Mouse (Mus musculus) neural tube, embryonic 11.5 days (tissue): Measurements from ENCODE around the gene Armh3. TPM values are rescaled to one million over a fixed set of nuclear protein-coding genes. Genes with fewer than 3 reads are reported as not detected.

Experiments
- ATAC-seq: fragments of 200-750 bp; cut with Nextera tagmentation; 2 replicates; pipeline ENCODE4 v1.8.0; 2017; ENCODE audit warnings: moderate number of reproducible peaks, mild to moderate bottlenecking, moderate TSS enrichment, moderate library complexity; ENCODE audit not compliant: insufficient read depth, low FRiP score, low TSS enrichment
- DNase-seq: peaks from one replicate; pipeline ENCODE4 v3.0.0-alpha.2; 2015; ENCODE audit warnings: low spot score
- H3K27ac ChIP-seq: fragments of 300-500 bp; sonication (generic); 2 replicates; pipeline ENCODE4 v1.5.1; 2014; ENCODE audit warnings: low read depth, mild to moderate bottlenecking, low read length
- H3K27me3 ChIP-seq: fragments of 300-500 bp; sonication (generic); 2 replicates; pipeline ENCODE4 v1.6.1; 2014; ENCODE audit warnings: mild to moderate bottlenecking, low read length, mixed read lengths; ENCODE audit not compliant: control insufficient read depth, insufficient read depth
- H3K36me3 ChIP-seq: fragments of 300-500 bp; sonication (generic); 2 replicates; pipeline ENCODE4 v1.6.1; 2014; ENCODE audit warnings: mild to moderate bottlenecking, low read length, moderate library complexity, mixed read lengths; ENCODE audit not compliant: control insufficient read depth, insufficient read depth
- H3K4me1 ChIP-seq: fragments of 300-500 bp; sonication (generic); 2 replicates; pipeline ENCODE4 v1.6.1; 2014; ENCODE audit warnings: low read length, mixed read lengths; ENCODE audit not compliant: control insufficient read depth, insufficient read depth
- H3K4me2 ChIP-seq: fragments of 300-500 bp; sonication (generic); 2 replicates; pipeline ENCODE4 v1.6.1; 2014; ENCODE audit warnings: low read depth, mild to moderate bottlenecking, moderate library complexity
- H3K4me3 ChIP-seq: fragments of 300-500 bp; sonication (generic); 2 replicates; pipeline ENCODE4 v1.5.1; 2014; ENCODE audit warnings: low read depth, low read length
- H3K9ac ChIP-seq: fragments of 300-500 bp; sonication (generic); 2 replicates; pipeline ENCODE4 v1.6.1; 2014; ENCODE audit warnings: mild to moderate bottlenecking, low read length
- H3K9me3 ChIP-seq: fragments of 300-500 bp; sonication (generic); 2 replicates; pipeline ENCODE4 v1.6.1; 2016; ENCODE audit warnings: low read length; ENCODE audit not compliant: control insufficient read depth
- WGBS: fragments of 180-500 bp; shearing (Covaris S2); extraction: QIAGEN DNeasy Blood & Tissue Kit; methylation state at CpG from one replicate; pipeline ENCODE4 v1.1.7; 2014; 5-methylcytosine and 5-hydroxymethylcytosine counted together
- polyA plus RNA-seq: library from polyadenylated mRNA; unstranded; fragments of >200 nt; fragmentation: Nextera tagmentation; extraction: Ambion mirVana; gene quantifications from 2 replicates; pipeline ENCODE4 v1.2.1, GENCODE M21; 2014

Armh3 gene
- polyA plus RNA-seq, 1 experiment from 2014 or later: 17.9 TPM

- H3K27ac ChIP-seq: no peak overlapping the region
- no peaks in the 10 kb centered on the region for H3K9me3 ChIP-seq
- H3K4me2 ChIP-seq: no peak overlapping the region
- no peak for DNase-seq
- H3K4me1 ChIP-seq: no peaks in the 10 kb centered on the region
- H3K4me3 ChIP-seq: no peak overlapping the region
- ATAC-seq: no peak
- no peaks in the 10 kb centered on the region for H3K27me3 ChIP-seq
- H3K9ac ChIP-seq: no peak overlapping the region
- H3K36me3 ChIP-seq: no peaks in the 10 kb centered on the region
- 52% methylated on average over 5 of the region's 5 CpGs for WGBS
These were observed 85.3 kb downstream of the Armh3 start for GRCm38 (mm10) chr19:45913036-45913435.

GRCm38 (mm10) chr19:45912376-45912775, 85.9 kb downstream of the Armh3 start:
- Histone ChIP-seq H3K4me3 (no peak overlapping the region), H3K9ac (no peak overlapping the region), H3K4me1 (no peaks in the 10 kb centered on the region), H3K4me2 (no peak overlapping the region), H3K27ac (no peak overlapping the region), H3K27me3 (no peaks in the 10 kb centered on the region), H3K36me3 (no peaks in the 10 kb centered on the region), H3K9me3 (no peaks in the 10 kb centered on the region)
- ATAC-seq (no peak), DNase-seq (no peak)
- WGBS: 93% methylated on average over 6 of the region's 6 CpGs

GRCm38 (mm10) chr19:45911236-45912025, 86.9 kb downstream of the Armh3 start:
- Histone ChIP-seq H3K27me3 (no peaks in the 10 kb centered on the region), H3K4me1 (no peaks in the 10 kb centered on the region), H3K36me3 (no peaks in the 10 kb centered on the region), H3K4me2 (no peak overlapping the region), H3K9ac (no peak overlapping the region), H3K9me3 (no peaks in the 10 kb centered on the region), H3K27ac (no peak overlapping the region), H3K4me3 (no peak overlapping the region)
- ATAC-seq: no peak
- DNase-seq: no peak
- 90% methylated on average over 10 of the region's 10 CpGs for WGBS

GRCm38 (mm10) chr19:45908246-45908645, 90.0 kb downstream of the Armh3 start:
- ATAC-seq (no peak), DNase-seq (no peak)
- 91% methylated on average over 3 of the region's 3 CpGs for WGBS
- H3K27ac ChIP-seq: no peak overlapping the region
- no peak overlapping the region for H3K4me3 ChIP-seq
- H3K9ac ChIP-seq: no peak overlapping the region
- H3K27me3 ChIP-seq: no peaks in the 10 kb centered on the region
- no peaks in the 10 kb centered on the region for H3K36me3 ChIP-seq
- no peaks in the 10 kb centered on the region for H3K4me1 ChIP-seq
- H3K9me3 ChIP-seq: no peaks in the 10 kb centered on the region
- no peak overlapping the region for H3K4me2 ChIP-seq

- ATAC-seq (no peak), DNase-seq (no peak)
- no peak overlapping the region for H3K9ac ChIP-seq
- H3K36me3 ChIP-seq: no peaks in the 10 kb centered on the region
- H3K27me3 ChIP-seq: no peaks in the 10 kb centered on the region
- no peak overlapping the region for H3K4me3 ChIP-seq
- no peaks in the 10 kb centered on the region for H3K4me1 ChIP-seq
- no peak overlapping the region for H3K27ac ChIP-seq
- 92% methylated on average over 6 of the region's 6 CpGs for WGBS
- H3K9me3 ChIP-seq: no peaks in the 10 kb centered on the region
- H3K4me2 ChIP-seq: no peak overlapping the region
These were observed 90.9 kb downstream of the Armh3 start for GRCm38 (mm10) chr19:45907416-45907815.

GRCm38 (mm10) chr19:45903861-45904260, 94.4 kb downstream of the Armh3 start:
- WGBS: 92% methylated on average over 3 of the region's 3 CpGs
- H3K36me3 ChIP-seq: no peaks in the 10 kb centered on the region
- H3K9ac ChIP-seq: no peak overlapping the region
- DNase-seq (no peak), ATAC-seq (no peak)
- H3K9me3 ChIP-seq: no peaks in the 10 kb centered on the region
- no peaks in the 10 kb centered on the region for H3K4me1 ChIP-seq
- H3K4me2 ChIP-seq: no peak overlapping the region
- no peaks in the 10 kb centered on the region for H3K27me3 ChIP-seq
- no peak overlapping the region for H3K4me3 ChIP-seq
- H3K27ac ChIP-seq: no peak overlapping the region

GRCm38 (mm10) chr19:45902390-45903035, 95.8 kb downstream of the Armh3 start:
- Histone ChIP-seq H3K4me2 (no peak overlapping the region), H3K36me3 (no peaks in the 10 kb centered on the region)
- ATAC-seq: no peak

DNA sequence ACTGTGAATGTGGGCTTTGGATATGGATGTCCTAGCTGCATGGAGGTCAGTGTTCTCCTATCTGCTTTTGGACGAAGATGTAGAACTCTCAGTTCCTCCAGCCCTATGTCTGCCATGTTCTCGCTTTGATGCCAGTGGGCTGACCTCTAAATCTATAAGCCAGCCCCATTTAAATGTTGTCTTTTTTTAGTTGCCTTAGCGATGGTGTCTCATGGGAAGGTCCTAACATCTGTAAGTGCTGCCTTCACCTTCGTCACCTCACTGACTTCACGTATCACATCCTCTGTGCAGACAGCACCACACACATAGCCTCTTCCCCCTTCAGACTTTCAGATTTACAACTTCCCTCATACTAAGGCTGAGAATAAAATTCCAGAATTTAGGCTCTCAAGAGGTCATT, 97.5 kb downstream of the Armh3 start:
- WGBS: 89% methylated on average over 5 of the region's 5 CpGs
- ATAC-seq: no peak
- H3K9ac ChIP-seq: no peak overlapping the region
- no peaks in the 10 kb centered on the region for H3K27me3 ChIP-seq
- no peaks in the 10 kb centered on the region for H3K9me3 ChIP-seq
- no peak for DNase-seq
- no peak overlapping the region for H3K27ac ChIP-seq
- H3K4me3 ChIP-seq: no peak overlapping the region
- no peaks in the 10 kb centered on the region for H3K36me3 ChIP-seq
- H3K4me1 ChIP-seq: no peaks in the 10 kb centered on the region
- no peak overlapping the region for H3K4me2 ChIP-seq

More at GRCm38 (mm10) chr19:45902390-45903035, 95.8 kb downstream of the Armh3 start:
- 84% methylated on average over 8 of the region's 8 CpGs for WGBS
- Histone ChIP-seq H3K9me3 (no peaks in the 10 kb centered on the region), H3K4me3 (no peak overlapping the region), H3K27ac (no peak overlapping the region), H3K4me1 (no peaks in the 10 kb centered on the region), H3K9ac (no peak overlapping the region), H3K27me3 (no peaks in the 10 kb centered on the region)
- DNase-seq: no peak

- no peak overlapping the region for H3K4me2 ChIP-seq
These were observed 102.6 kb downstream of the Armh3 start for GRCm38 (mm10) chr19:45895726-45896125.

More at GRCm38 (mm10) chr19:45895726-45896125, 102.6 kb downstream of the Armh3 start:
- Histone ChIP-seq H3K36me3 (no peaks in the 10 kb centered on the region; the same call in 1 of the 2 replicates), H3K27ac (no peak overlapping the region), H3K9me3 (no peaks in the 10 kb centered on the region), H3K4me1 (no peaks in the 10 kb centered on the region), H3K27me3 (no peaks in the 10 kb centered on the region), H3K4me3 (no peak overlapping the region), H3K9ac (no peak overlapping the region)
- WGBS: 96% methylated on average over 1 of the region's 1 CpGs
- no peak for ATAC-seq
- no peak for DNase-seq
